Mouse (Mus musculus) activated CD4-positive, CD25-positive, alpha-beta regulatory T cell, adult 4 months (primary cell): ENCODE results near the gene Pfdn6. TPM values are rescaled to one million over a fixed set of nuclear protein-coding genes. Genes with fewer than 3 reads are reported as not detected.

Experiments used
- ATAC-seq: one replicate; pipeline ENCODE4 v1.8.0; 2017
- polyA plus RNA-seq, 2 experiments: library from polyadenylated mRNA; unstranded; fragments of 100-300 nt; shearing (Covaris generic); gene quantifications; one replicate each; pipeline ENCODE4 v1.2.1; 2017

The Pfdn6 gene
- polyA plus RNA-seq, 2 experiments from 2014 or later: 113 to 146 TPM

DNA sequence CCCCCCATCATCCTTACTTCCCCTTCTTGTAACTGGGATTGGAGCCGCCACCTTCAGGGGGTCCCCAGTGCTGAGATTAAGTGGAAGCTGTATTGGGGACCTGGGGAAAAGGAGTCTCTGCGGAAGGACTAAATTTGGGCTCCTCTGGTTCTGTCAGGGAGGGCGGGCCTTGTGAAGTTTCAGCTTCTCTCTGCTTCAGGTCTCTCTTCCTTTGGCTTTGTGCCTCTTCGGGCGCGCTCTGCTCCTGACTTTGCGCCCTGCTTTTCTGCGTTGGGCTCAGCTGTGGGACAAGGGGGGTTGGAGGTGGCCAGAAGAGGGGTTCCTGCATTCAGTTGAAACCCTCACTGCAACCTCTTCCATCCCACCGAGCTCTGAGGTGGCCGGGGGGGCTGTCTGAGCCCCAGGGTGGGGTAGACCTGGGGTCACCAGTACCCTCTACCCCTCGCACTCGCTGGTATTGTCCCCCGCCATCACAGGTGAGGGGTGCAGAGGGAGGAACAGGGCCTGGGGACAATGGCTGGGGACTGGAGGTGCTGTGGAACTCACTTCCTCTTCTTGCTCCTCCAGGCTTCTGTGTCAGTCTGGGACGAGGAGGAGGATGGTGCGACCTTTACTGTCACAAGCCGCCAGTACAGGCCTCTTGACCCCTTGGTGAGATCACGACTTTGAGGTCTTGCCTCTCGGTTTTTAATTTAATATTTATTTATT lies 8.8 kb downstream of the Pfdn6 start:
- peak; percentile 24 for ATAC-seq

DNA sequence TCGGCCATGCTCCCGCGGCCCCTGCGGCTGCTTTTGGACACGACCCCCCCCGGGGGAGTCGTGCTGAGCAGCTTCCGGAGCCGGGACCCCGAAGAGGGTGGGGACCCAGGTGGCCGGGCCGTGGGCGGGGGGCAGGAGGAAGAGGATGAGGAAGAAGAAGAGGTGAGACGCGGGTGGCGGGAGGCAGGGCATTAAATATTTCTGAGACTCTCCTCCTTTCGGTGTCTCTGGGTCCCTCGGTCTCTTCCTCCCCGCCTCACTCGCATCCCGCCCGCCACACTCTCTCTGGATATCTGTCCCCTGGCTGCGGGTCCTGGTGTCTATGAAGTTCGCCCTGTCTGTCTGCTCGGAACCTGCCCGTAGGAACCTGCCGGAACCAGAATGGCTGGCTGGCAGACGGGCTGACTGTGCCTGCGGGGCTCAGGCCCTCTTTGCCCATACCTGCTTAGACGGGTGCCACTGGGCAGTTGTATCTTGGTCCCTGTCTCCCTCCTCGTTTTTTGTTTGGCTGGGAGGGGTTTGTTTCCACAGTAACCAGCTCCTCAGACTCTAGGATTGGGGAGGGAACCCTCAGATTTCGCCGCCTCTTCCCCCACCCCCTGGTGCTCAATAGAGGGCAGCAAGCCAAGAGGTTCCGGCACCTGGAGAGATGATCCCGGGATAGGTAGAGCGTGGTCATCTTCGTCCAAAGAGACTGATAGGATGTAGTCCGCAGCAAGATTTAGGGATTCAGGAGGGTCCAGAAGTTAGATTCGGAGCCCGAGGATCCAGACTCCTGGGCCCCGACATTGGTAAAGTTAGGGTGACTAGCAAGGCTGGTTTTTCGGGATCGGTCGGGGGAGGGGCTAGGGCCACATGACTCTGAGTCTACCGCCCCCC lies 9.6 kb downstream of the Pfdn6 start:
- peak; percentile 34 for ATAC-seq

DNA sequence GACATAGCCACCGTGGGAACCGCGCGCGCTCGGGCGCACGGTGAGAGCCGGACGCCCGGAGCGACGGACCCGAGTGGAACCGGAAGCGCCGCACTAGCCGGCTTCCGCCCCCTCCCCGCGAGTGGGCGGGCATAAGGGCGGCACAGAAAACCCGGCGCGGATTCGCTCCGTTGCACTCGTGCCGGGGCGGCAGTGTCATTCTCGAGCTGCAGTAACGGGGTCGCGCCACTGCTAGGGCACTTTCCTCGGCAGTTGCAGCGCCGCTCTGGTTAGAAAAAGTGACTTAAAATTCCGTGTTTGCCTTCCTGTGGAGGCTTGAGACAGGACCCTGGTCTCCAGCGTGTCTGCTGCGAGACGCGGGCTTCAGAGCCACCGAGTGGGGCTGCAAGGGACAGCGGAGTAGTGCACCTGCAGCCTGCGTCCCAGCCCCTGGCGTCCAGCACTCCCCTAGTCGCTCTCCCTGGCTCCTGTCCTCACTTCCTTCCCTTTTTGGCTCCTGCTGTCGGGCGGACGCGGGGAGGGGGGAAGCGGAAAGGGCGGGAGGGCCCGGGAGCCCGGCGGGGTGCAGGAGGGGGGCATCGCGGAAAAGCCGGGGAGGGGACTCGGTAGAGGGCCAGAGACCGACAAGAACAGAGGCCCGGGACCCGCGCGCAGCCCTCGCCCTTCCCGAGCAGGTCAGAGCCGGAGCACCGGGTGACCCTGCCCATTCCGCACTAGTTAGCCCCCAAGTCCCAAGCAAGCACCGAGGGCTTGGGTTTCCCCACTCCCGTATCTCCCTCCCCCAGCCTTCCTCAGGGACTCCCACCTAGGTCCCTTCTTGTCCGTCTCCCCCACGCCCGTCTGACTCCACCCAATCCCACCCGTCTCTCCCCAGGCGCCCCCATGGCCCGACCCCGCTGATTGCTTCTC lies 10.5 kb downstream of the Pfdn6 start, which contains the start of gene Rgl2:
Gene Rgl2, plus strand, starts transcription at position 173 of the 909 bp plus-strand sequence.
- ATAC-seq: peak; percentile 59

DNA sequence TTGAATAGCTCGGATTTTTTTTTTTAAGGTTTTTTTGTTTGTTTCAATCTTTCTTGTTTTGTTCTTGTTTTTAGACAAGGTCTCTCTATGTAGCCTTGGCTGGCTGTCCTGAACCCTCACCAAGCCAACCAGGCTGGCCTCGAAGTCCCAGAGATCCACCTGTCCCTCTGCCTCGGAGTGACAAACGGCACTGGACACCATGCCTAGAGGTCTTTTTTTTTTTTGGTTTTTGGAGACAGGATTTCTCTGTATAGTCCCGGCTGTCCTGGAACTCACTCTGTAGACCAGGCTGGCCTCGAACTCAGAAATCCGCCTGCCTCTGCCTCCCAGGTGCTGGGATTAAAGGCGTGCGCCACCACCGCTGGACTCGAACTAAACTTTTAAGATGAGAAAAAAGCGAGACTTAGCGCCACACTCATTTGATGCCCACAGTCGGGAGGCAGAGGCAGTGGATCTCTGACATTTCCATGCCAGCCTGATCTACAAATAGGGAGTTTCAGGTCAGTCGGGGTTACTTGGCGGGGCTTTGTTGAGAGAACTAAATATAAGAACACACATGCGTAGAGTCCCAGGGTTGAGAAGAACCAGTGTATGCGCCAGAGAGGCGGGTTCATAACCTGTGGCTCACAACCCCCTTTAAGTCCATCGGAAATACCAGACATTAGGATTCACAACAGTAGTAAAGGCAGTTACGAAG lies 11.7 kb downstream of the Pfdn6 start:
- no peak for ATAC-seq

DNA sequence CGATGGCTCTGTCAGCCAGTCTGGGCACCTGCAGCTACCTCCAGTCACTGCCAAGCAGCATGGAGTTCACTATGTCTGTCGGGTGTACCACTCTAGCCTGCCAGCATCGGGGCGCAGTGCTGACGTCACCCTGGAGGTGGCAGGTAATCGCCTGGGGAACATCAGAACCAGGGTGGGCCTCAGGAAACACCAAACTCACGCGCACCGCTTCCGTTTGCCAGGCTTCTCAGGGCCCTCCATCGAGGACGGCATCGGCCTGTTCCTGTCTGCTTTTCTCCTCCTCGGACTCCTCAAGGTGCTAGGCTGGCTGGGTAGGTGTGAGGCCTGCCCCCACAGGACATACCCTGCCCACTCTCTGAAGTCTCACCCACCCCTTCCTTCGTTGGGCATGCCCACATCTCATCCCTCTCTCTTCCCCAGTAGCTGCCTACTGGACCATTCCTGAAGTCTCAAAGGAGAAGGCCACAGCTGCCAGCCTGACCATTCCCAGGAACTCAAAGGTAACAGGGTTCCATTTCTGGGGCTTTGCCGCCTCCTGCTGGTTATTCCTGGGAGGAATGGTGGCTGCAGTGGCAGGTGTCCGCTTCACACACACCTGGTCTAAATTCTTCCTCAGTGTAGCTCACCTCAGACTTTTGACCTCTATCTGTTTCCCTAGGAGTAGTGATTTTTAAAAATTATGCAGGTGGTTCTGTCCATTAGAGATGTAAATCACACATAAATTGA lies 13.8 kb downstream of the Pfdn6 start:
- no peak for ATAC-seq

DNA sequence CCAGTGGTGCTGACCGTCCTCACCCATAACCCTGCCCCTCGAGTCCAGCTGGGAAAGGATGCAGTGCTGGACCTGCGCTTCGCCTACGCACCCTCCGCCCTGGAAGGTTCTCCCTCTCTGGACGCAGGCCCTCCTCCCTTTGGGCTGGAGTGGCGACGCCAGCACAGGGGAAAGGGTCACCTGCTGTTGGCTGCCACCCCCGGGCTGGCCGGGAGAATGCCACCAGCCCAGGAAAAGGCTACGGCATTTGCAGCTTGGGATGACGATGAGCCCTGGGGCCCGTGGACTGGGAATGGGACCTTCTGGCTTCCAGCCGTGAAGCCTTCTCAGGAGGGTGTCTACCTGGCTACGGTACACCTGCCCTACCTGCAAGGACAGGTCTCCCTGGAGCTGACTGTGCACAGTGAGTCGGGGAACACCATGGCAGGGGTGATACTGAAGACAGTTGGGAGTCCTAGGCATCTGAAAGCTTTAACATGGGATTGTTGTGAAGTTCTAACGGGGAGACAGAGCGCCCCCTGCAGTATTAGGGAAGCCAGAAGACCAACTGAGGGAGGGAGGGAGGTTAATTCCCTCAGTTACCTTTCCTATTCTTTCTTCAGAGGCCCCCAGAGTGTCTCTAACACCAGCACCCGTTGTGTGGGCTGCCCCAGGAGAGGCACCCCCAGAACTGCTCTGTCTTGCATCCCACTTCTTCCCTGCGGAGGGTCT lies 14.6 kb downstream of the Pfdn6 start:
- ATAC-seq: no peak

DNA sequence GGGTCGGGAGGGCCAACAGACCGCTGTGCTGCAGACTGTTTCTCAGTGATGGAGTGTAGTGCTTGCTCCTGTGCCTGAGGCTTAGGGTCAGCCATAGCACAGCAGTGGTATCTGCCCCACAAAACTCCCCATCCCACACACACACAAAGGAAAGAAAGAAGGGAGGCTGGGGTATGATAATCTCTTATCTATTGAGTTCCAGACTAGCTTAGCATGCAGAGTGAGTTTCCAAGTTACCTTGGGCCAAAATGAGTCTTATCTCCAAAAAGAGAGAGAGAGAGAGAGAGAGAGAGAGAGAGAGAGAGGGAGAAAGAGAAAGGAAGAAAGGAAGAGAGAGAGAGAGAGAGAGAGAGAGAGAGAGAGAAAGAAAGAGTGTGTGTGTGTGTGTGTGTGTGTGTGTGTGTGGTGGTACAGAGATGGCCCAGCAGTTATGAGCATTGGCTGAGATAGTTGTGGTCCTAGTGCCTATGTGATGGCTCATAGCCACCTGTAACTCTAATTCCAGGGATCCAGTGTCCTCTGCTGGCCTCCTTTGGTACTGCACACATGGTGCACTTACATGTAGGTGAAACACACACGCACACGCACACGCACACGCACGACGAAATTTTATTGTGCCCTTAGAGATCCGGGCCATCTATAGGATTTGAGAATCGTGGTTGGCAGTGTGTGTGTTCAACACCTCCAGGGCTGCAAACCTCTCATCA lies 15.4 kb downstream of the Pfdn6 start:
- no peak for ATAC-seq

DNA sequence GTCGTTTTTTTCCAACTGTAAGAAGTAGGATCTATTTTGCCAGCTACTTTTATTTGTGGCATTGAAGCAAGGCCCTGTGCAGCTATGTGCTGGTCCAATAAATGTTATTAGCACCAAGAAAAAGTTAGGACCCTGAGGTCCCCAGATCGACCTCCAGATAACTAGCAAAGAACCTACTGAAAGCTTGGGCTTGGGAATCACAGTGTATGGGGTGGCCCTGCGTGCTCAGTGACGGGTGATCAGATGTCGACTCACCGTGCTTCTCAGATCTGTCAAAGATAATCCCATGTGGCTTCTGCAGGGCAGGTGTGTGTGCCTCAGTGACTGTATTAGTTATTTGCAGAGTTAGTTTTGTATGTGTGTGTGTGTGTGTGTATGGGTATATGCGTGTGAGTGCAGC lies 18.8 kb downstream of the Pfdn6 start:
- no peak for ATAC-seq

DNA sequence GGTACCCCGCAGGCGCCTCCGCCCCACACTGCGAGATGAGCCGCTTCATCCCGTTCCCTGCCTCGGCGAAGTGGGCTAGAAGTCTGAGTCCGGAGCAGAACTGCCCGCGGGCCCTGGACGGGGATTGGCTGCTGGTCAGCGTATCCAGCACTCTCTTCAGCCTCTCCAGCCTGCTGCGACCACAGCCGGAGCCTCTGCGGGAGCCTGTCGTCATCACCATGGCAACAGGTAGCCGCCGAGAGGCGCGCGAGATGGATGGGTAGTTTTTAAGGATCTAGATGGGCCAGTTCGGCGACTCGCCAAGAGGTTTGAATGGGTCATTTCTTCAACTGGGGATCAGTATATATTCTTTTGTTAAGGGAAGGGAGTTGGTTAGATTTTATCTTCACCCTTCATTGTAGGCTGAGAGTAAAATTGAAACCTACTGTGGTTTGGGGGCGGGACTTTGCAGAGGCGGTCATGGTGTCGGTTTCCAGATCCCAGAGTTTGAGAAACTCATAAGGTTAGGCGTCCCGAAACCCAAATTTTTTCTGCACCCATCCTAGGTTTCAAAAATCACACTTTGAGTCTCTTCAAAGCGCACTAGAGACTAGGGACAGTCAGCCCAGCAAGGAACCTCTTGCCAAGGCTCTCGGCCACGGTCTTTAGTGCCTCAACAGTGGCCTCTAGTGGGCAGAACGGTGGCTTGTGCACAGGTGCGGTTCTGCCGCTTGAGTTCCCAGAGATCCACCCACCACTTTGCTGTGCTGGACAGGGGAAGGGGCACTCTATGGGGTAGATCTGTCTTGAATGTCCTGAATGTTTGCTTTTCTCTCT lies 19.7 kb downstream of the Pfdn6 start:
- ATAC-seq: peak; percentile 36

DNA sequence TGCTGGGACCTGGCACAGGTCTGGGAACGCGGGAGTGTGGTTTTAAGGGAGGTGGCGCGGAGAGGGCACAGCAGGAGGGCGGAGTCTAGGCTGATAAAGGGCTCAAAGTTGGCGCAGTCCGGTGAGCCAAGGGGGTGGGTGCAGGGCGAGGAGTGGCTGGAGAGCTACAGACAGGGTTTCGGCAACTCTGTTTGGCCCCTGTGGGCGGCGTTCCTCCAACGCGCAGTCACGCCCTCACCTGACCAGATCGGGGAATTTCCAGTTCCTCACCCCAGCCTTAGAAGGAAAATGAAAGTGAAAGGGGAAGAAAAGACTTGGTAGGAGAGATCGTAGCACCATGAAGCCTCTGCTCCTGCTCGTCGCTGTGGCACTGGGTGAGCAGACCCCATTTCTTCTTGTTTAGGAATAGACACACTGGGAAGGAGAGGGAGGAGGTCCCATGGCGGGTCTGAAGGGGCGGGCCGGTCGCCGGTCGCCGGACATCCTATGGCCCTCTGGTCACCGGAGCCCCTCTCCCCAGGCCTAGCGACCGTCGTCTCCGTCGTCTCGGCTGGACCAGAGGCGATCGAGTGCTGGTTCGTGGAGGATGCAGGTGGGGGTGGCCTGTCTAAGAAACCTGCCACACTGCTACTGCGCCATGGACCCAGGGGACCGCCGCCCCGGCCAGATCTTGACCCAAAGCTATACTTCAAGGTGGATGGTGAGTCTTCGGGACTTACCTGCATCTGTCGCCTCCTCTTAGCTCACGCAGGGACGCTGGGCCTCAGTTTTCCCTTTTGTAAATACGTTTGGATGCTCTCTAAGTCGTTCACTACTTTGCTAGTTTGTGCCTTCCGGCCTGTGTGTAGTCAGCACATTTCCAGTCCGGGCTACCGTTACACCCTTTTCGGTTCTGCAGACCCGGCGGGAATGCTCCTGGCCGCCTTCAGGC lies 20.5 kb downstream of the Pfdn6 start:
- ATAC-seq: peak; percentile 56

DNA sequence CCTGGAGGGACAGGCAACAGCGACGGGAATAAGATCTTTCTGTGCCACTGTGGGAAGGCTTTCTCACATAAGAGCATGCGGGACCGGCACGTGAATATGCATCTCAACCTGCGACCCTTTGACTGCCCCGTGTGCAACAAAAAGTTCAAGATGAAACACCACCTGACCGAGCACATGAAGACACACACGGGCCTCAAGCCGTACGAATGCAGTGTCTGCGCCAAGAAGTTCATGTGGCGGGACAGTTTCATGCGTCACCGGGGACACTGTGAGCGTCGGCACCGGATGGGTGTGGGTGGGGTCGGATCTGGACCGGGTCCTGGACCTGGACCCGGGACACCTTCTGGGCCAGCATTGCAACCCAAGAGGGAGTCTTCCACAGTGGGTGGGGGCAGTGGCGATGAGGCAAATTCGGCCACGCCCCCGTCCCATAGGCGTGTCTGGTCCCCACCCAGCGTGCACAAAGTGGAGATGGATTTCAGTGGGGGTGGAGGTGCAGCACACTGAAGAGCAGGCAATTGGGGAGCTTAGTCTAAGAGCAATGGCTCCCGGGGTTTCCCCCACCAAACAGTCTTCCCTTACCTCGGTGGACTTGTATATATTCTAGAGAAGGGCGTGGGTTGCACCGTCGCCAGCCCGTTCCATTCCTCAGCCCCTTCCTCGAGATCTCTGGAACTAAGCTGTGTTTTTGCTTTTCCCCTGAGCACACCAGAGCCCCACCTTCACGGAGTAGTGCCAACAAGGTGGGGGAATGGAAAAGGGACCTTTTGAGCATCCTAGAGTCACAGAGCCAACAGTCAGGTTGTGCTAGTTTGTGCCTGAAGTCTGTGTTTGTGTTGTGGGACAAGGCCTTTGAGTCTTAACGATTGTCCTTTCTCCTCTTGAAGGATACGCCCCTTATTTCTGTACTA lies 21.6 kb downstream of the Pfdn6 start:
- ATAC-seq: peak; percentile 6

DNA sequence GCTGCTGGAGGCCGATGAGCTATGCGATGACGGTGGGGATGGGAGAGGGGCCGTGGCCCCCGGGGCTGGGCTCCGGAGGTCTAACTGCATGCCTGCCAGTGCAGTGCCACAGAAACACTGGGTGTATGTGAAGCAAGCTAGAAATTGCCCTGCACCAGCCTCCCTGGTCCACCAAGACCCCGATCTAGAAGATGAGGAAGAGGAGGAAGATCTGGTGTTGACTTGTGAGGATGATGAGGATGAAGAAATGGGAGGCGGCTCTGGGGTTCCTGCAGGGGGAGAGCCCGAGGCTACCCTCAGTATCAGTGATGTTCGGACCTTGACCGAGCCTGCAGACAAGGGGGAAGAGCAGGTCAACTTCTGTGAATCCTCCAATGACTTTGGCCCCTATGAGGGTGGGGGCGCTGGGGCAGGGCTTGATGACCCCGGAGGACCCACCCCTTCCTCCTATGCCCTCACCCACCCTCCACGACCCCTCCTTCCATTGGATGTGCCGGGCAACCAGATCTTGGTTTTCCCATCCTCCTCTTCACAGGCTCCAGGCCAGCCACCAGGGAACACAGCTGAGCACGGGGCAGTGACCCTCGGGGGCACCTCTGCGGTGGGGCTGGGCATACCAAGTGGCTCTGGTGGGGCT lies 22.4 kb downstream of the Pfdn6 start:
- ATAC-seq: no peak

DNA sequence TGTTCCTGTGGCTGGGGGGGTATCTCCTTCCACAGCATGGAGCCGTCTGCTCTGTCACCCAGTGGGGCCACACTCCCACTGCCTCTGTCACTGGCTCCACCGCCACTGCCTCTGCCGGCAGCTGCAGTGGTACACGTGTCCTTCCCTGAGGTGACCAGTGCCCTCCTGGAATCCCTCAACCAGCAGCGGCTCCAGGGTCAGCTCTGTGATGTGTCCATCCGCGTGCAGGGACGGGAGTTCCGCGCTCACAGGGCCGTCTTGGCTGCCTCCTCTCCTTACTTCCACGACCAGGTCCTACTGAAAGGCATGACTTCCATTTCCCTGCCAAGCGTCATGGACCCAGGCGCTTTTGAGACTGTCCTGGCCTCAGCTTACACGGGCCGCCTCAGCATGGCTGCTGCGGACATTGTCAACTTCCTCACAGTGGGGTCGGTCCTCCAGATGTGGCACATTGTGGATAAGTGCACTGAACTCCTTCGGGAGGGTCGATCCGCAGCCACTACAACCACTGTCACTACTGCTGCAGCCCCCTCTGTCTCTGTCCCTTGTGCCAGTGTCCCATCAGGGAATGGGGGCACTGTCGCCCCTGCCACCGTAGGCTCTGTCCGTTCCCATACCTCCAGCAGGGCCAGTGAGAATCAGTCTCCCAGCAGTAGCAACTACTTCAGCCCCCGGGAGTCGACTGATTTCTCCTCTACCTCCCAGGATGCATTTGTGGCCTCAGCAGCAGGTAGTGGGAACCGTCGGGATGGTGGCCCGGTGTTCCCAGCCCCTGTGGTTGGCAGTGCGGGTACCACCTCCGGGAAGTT lies 23.1 kb downstream of the Pfdn6 start:
- ATAC-seq: no peak

DNA sequence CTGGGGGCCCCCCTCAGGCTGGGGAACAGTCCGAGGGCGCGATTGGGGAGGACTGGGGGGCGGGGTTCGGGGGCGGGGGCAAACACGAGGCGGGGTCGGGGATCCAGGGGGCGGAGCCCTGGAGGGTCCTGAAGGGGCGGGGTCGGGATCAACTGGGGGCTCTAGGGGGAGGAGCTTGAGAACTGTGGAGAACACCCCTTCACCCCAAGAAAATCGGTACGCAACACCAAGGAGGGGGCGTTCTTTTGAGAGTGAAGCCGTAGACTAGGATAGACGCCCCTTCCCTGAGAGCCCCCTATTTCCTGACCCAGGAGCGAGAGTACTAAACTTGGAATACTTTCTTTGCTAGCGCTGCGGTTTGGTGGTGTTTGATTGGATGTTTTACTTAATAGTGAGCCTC lies 23.8 kb downstream of the Pfdn6 start:
- no peak for ATAC-seq

DNA sequence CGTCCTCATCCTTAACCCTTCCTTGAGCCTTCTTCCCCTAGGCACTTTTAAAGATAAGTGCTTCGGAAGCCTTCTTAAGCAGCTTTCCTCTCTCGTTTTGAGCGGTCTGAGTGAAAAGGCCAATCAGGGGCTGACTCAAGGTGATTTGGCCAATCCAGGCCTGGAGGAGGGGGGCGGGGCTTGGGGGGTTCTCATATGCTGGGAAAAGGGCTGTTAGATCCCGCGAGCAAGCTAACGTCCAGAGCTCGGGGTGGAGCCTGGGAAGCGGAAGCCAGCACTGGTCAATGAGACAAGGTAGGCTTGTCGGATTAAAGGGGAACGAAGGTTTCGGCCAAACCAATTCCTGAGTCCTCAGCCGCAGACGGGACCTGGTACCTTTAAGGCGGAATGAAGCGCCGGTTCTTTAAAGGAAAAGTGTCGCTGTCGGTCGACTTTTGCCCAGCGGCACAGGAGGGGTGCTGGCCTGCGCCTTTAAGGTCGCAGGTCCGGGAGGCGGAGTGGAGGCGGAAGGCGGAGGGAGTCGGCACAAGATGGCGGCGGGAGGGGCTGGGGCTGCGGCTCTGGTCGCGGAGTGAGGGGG lies 24.4 kb downstream of the Pfdn6 start, which contains the start of the genes Tapbp and Zbtb22:
Gene Tapbp, plus strand, starts transcription at position 229 of the 580 bp plus-strand sequence.
Gene Zbtb22, plus strand, starts transcription at position 234 of the 580 bp plus-strand sequence.
- peak; percentile 66 for ATAC-seq
